Mouse (Mus musculus) intestine, postnatal 0 days (tissue): ENCODE measurements around the gene Myo16. TPM values are rescaled to one million over a fixed set of nuclear protein-coding genes. Genes with fewer than 3 reads are reported as not detected.

Experiments used
- ATAC-seq: fragments of 200-750 bp; cut with Nextera tagmentation; 2 replicates; pipeline ENCODE4 v1.8.0; 2017; ENCODE audit warnings: mild to moderate bottlenecking, moderate TSS enrichment, moderate library complexity
- H3K27ac ChIP-seq: fragments of 300-500 bp; sonication (generic); 2 replicates; pipeline ENCODE4 v1.5.1; 2014; ENCODE audit warnings: mild to moderate bottlenecking, low read depth, low read length, moderate library complexity
- H3K27me3 ChIP-seq: fragments of 300-500 bp; sonication (generic); replicated peaks from 2 replicates; pipeline ENCODE4 v1.6.1; 2014; ENCODE audit warnings: low read length, mixed read lengths; ENCODE audit not compliant: control insufficient read depth, insufficient read depth
- H3K36me3 ChIP-seq: fragments of 300-500 bp; sonication (generic); 2 replicates; pipeline ENCODE4 v1.6.1; 2014; ENCODE audit warnings: mild to moderate bottlenecking, moderate library complexity; ENCODE audit not compliant: control insufficient read depth, insufficient read depth
- H3K4me1 ChIP-seq: fragments of 300-500 bp; sonication (generic); replicated peaks from 2 replicates; pipeline ENCODE4 v1.6.1; 2014; ENCODE audit warnings: antibody characterized with exemption, low read length, mixed read lengths; ENCODE audit not compliant: control insufficient read depth, insufficient read depth
- H3K4me2 ChIP-seq: fragments of 300-500 bp; sonication (generic); replicated peaks from 2 replicates; pipeline ENCODE4 v1.6.1; 2014; ENCODE audit warnings: low read depth, mild to moderate bottlenecking, moderate library complexity
- H3K4me3 ChIP-seq: fragments of 300-500 bp; sonication (generic); 2 replicates; pipeline ENCODE4 v1.5.1; 2014; ENCODE audit warnings: low read depth, low read length
- H3K9ac ChIP-seq: fragments of 300-500 bp; sonication (generic); 2 replicates; pipeline ENCODE4 v1.6.1; 2014; ENCODE audit warnings: mild to moderate bottlenecking, low read depth, low read length
- H3K9me3 ChIP-seq: fragments of 300-500 bp; sonication (generic); 2 replicates; pipeline ENCODE4 v1.6.1; 2016; ENCODE audit warnings: mixed run types; ENCODE audit not compliant: control insufficient read depth
- CTCF ChIP-seq: sonication (generic); IDR thresholded peaks from 2 replicates; pipeline ENCODE4 v1.5.1; 2016; ENCODE audit warnings: low read depth, mild to moderate bottlenecking, control low read depth, antibody characterized with exemption, moderate library complexity
- WGBS: fragments of 180-500 bp; shearing (Covaris S2); extraction: QIAGEN DNeasy Blood & Tissue Kit; methylation state at CpG from one replicate; pipeline ENCODE4 v1.1.7; 2014; 5-methylcytosine and 5-hydroxymethylcytosine counted together
- polyA plus RNA-seq: library from polyadenylated mRNA; unstranded; fragments of >200 nt; fragmentation: Nextera tagmentation; extraction: Ambion mirVana; gene quantifications from 2 replicates; pipeline ENCODE4 v1.2.1, GENCODE M21; 2015

Myo16 gene
- polyA plus RNA-seq, 1 experiment from 2014 or later, result not detected

DNA sequence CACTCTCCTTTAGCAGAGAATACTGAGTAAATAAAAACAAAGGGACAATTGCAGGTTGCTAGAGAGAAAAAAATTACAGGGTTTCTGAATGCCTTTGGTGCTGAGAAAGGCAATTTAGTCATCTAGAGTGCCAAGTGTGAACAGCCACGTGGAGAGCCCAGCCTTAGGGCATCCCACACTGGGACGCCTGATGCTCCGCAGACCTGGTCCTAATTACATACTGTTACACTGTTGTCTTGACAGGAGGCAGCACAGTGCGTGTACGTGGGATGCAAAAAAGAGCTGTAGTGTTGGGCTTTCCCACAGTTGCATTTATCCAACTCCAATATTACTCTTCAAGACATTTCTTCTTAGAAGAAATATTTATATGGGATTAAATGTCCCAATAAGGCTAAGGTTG is 162.5 kb downstream of the Myo16 start:
- Histone ChIP-seq H3K36me3 (no peaks in the 10 kb centered on the region), H3K4me1 (no peaks in the 10 kb centered on the region), H3K9ac (no peak overlapping the region), H3K4me2 (no peak overlapping the region), H3K9me3 (no peaks in the 10 kb centered on the region), H3K27me3 (no peaks in the 10 kb centered on the region), H3K4me3 (no peak overlapping the region), H3K27ac (no peak overlapping the region)
- ATAC-seq, result no peak
- no peak for TF ChIP-seq CTCF
- 74% methylated on average over 5 of the region's 5 CpGs for WGBS

DNA sequence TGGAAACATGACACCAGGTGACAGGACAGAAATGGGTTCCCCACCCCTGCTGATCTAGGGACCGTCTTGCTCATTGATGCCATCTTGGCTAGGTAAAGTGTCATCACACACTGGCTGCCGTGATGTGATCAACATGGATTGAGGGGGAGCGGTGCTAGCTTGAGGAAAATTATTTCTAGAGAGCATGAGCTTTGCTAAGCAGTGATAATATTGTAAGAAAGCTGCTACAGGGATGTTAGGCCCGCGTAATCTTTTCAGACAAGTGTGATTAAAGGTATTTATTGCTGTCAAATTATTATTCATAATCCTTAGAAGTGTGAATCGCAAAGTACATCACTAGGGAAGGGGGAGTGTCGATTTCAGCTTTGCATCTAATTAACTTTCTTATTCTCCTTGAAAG is 164.4 kb downstream of the Myo16 start:
- H3K4me1 ChIP-seq, result no peaks in the 10 kb centered on the region

DNA sequence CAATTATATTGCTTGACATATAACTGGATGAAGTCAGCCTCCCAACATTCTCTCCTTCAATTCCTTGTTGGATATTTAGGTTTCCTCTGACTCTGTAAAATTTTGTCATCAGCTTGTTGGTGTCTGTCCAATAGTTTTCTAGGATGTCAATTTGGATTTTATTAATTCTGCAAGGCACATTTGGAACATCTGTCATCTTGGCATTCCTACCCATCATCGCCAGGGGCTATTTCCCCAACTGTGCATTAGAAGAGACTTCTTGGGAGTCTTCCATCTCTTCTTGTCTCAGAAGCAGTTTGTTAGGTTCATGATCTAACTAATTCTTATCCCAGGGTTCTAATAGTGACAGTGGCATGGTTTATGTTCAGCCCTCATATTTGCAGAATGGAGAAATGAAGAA is 196.7 kb downstream of the Myo16 start:
- no peak for TF ChIP-seq CTCF
- no peak overlapping the region for H3K4me3 ChIP-seq
- no peak for ATAC-seq
- no peak overlapping the region for H3K9ac ChIP-seq
- no peak overlapping the region for H3K27ac ChIP-seq
- WGBS, result 85% methylated on average over 1 of the region's 1 CpGs
- H3K9me3 ChIP-seq, result no peaks in the 10 kb centered on the region
- H3K4me2 ChIP-seq, result no peak overlapping the region
- H3K36me3 ChIP-seq, result no peaks in the 10 kb centered on the region
- no peaks in the 10 kb centered on the region for H3K4me1 ChIP-seq
- no peaks in the 10 kb centered on the region for H3K27me3 ChIP-seq

More for the DNA sequence above, 164.4 kb downstream of the Myo16 start:
- Histone ChIP-seq H3K9me3 (no peaks in the 10 kb centered on the region), H3K27me3 (no peaks in the 10 kb centered on the region), H3K9ac (no peak overlapping the region), H3K27ac (no peak overlapping the region), H3K4me3 (no peak overlapping the region), H3K36me3 (no peaks in the 10 kb centered on the region), H3K4me2 (no peak overlapping the region)
- 84% methylated on average over 7 of the region's 7 CpGs for WGBS
- no peak for ATAC-seq
- no peak for TF ChIP-seq CTCF

DNA sequence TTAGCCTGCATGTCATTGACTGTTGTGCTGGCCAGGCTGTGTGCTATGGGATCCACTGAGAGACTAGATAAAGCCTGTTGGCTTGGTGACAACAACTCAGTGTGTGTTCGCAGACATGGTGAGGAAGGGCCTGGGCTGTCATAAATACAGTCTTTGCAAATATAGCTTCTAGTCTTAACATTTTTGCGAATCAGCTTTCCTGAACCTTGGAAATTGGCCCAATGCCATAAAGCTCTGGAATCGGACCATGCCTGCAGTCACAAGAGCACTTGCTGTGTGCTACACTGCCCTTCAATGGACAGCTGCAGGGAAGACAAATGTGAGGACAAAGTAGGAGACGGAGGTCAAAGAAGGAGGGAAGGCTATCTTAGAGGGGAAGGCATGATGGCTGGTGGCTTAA is 205.0 kb downstream of the Myo16 start:
- Histone ChIP-seq H3K9ac (no peak overlapping the region), H3K36me3 (no peaks in the 10 kb centered on the region), H3K9me3 (0 out of 2 replicates have a peak, but pooled peaks cover 2% of the 10 kb centered on the region), H3K4me1 (no peaks in the 10 kb centered on the region), H3K27ac (no peak overlapping the region), H3K4me3 (no peak overlapping the region), H3K4me2 (no peak overlapping the region), H3K27me3 (no peaks in the 10 kb centered on the region)
- TF ChIP-seq CTCF, result no peak
- WGBS, result 65% methylated on average over 4 of the region's 4 CpGs
- ATAC-seq, result no peak

DNA sequence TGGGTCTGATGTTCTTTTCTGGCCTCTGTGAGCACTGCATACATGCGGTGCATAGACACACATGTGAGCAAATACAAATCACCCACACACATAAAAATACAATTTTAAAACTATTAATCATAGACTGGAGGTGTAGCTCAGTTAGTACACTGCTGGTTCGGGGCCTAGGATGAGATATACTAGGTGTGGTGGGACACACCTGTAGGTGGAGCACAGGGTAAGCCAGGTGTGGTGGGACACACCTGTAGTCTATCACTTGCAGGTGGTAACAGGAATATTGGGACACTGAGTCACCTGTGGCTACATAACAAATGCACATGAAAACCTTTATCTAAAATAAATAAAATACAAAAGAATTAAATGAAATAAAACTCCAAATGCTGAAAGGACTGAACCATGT is 209.2 kb downstream of the Myo16 start:
- Histone ChIP-seq H3K27ac (no peak overlapping the region), H3K4me2 (no peak overlapping the region), H3K4me3 (no peak overlapping the region), H3K36me3 (no peaks in the 10 kb centered on the region), H3K4me1 (no peaks in the 10 kb centered on the region), H3K9ac (no peak overlapping the region), H3K27me3 (no peaks in the 10 kb centered on the region), H3K9me3 (0 out of 2 replicates have a peak, but pooled peaks cover 2% of the 10 kb centered on the region)
- TF ChIP-seq CTCF, result no peak
- ATAC-seq, result no peak
- WGBS, result 65% methylated on average over 2 of the region's 2 CpGs

GRCm38 (mm10) chr8:10363654-10364406 is 210.1 kb downstream of the Myo16 start:
- Histone ChIP-seq H3K27me3 (no peaks in the 10 kb centered on the region), H3K4me1 (no peaks in the 10 kb centered on the region), H3K27ac (no peak overlapping the region), H3K4me2 (no peak overlapping the region), H3K9me3 (no peaks in the 10 kb centered on the region), H3K9ac (no peak overlapping the region), H3K36me3 (no peaks in the 10 kb centered on the region), H3K4me3 (no peak overlapping the region)
- TF ChIP-seq CTCF, result no peak
- WGBS, result 34% methylated on average over 13 of the region's 13 CpGs
- ATAC-seq, result no peak
